Mouse (Mus musculus) intestine, postnatal 0 days (tissue): ENCODE results near the gene Cul3. TPM values are rescaled to one million over a fixed set of nuclear protein-coding genes. Genes with fewer than 3 reads are reported as not detected.

Experiments used
- ATAC-seq: fragments of 200-750 bp; cut with Nextera tagmentation; 2 replicates; pipeline ENCODE4 v1.8.0; 2017; ENCODE audit warnings: mild to moderate bottlenecking, moderate TSS enrichment, moderate library complexity
- H3K27ac ChIP-seq: fragments of 300-500 bp; sonication (generic); 2 replicates; pipeline ENCODE4 v1.5.1; 2014; ENCODE audit warnings: mild to moderate bottlenecking, low read depth, low read length, moderate library complexity
- H3K27me3 ChIP-seq: fragments of 300-500 bp; sonication (generic); replicated peaks from 2 replicates; pipeline ENCODE4 v1.6.1; 2014; ENCODE audit warnings: low read length, mixed read lengths; ENCODE audit not compliant: control insufficient read depth, insufficient read depth
- H3K36me3 ChIP-seq: fragments of 300-500 bp; sonication (generic); 2 replicates; pipeline ENCODE4 v1.6.1; 2014; ENCODE audit warnings: mild to moderate bottlenecking, moderate library complexity; ENCODE audit not compliant: control insufficient read depth, insufficient read depth
- H3K4me1 ChIP-seq: fragments of 300-500 bp; sonication (generic); replicated peaks from 2 replicates; pipeline ENCODE4 v1.6.1; 2014; ENCODE audit warnings: antibody characterized with exemption, low read length, mixed read lengths; ENCODE audit not compliant: control insufficient read depth, insufficient read depth
- H3K4me2 ChIP-seq: fragments of 300-500 bp; sonication (generic); replicated peaks from 2 replicates; pipeline ENCODE4 v1.6.1; 2014; ENCODE audit warnings: low read depth, mild to moderate bottlenecking, moderate library complexity
- H3K4me3 ChIP-seq: fragments of 300-500 bp; sonication (generic); 2 replicates; pipeline ENCODE4 v1.5.1; 2014; ENCODE audit warnings: low read depth, low read length
- H3K9ac ChIP-seq: fragments of 300-500 bp; sonication (generic); 2 replicates; pipeline ENCODE4 v1.6.1; 2014; ENCODE audit warnings: mild to moderate bottlenecking, low read depth, low read length
- H3K9me3 ChIP-seq: fragments of 300-500 bp; sonication (generic); 2 replicates; pipeline ENCODE4 v1.6.1; 2016; ENCODE audit warnings: mixed run types; ENCODE audit not compliant: control insufficient read depth
- CTCF ChIP-seq: sonication (generic); IDR thresholded peaks from 2 replicates; pipeline ENCODE4 v1.5.1; 2016; ENCODE audit warnings: low read depth, mild to moderate bottlenecking, control low read depth, antibody characterized with exemption, moderate library complexity
- WGBS: fragments of 180-500 bp; shearing (Covaris S2); extraction: QIAGEN DNeasy Blood & Tissue Kit; methylation state at CpG from one replicate; pipeline ENCODE4 v1.1.7; 2014; 5-methylcytosine and 5-hydroxymethylcytosine counted together
- polyA plus RNA-seq: library from polyadenylated mRNA; unstranded; fragments of >200 nt; fragmentation: Nextera tagmentation; extraction: Ambion mirVana; gene quantifications from 2 replicates; pipeline ENCODE4 v1.2.1, GENCODE M21; 2015

The Cul3 gene
- polyA plus RNA-seq, 1 experiment from 2014 or later, result 31.8 TPM

DNA sequence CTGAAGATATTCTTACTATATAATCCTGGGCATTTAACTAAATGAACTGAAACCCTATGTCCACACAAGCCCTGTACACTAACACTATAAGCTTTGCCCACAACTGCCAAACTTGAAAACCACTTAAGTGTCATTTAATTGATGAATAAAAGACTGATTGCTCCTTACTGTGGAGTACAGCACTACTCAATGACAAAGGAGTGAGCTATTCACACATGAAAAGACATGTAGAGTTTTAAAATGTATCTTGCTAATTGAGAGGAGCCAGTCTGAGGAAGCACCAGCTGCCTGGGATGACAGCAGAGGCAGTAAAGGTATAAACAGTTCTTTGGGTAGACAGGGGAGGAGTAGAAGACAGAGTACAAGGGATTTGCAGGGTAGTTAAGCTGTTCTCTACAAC, 87.0 kb downstream of the Cul3 start:
- H3K4me1 ChIP-seq, result no peaks in the 10 kb centered on the region
- H3K9ac ChIP-seq, result no peak overlapping the region
- no peak overlapping the region for H3K4me3 ChIP-seq
- no peak overlapping the region for H3K4me2 ChIP-seq
- no peaks in the 10 kb centered on the region for H3K36me3 ChIP-seq
- no peak for TF ChIP-seq CTCF
- no peak overlapping the region for H3K27ac ChIP-seq
- no peaks in the 10 kb centered on the region for H3K27me3 ChIP-seq
- no peak for ATAC-seq
- H3K9me3 ChIP-seq, result no peaks in the 10 kb centered on the region

GRCm38 (mm10) chr1:80250247-80250646, 90.0 kb downstream of the Cul3 start:
- no peaks in the 10 kb centered on the region for H3K4me1 ChIP-seq
- 70% methylated on average over 5 of the region's 5 CpGs for WGBS
- no peaks in the 10 kb centered on the region for H3K9me3 ChIP-seq
- H3K9ac ChIP-seq, result no peak overlapping the region
- no peaks in the 10 kb centered on the region for H3K36me3 ChIP-seq
- ATAC-seq, result no peak
- H3K4me3 ChIP-seq, result no peak overlapping the region
- H3K27ac ChIP-seq, result no peak overlapping the region
- no peak for TF ChIP-seq CTCF
- no peaks in the 10 kb centered on the region for H3K27me3 ChIP-seq
- no peak overlapping the region for H3K4me2 ChIP-seq

- no peak overlapping the region for H3K4me3 ChIP-seq
- H3K9me3 ChIP-seq, result no peaks in the 10 kb centered on the region
- no peak for ATAC-seq
- no peak overlapping the region for H3K9ac ChIP-seq
- no peaks in the 10 kb centered on the region for H3K36me3 ChIP-seq
- no peak overlapping the region for H3K27ac ChIP-seq
- TF ChIP-seq CTCF, result no peak
- H3K27me3 ChIP-seq, result no peaks in the 10 kb centered on the region
- no peaks in the 10 kb centered on the region for H3K4me1 ChIP-seq
- no peak overlapping the region for H3K4me2 ChIP-seq
Observed at GRCm38 (mm10) chr1:80247131-80247530, 93.1 kb downstream of the Cul3 start.

- Histone ChIP-seq H3K4me3 (no peak overlapping the region), H3K4me1 (no peaks in the 10 kb centered on the region), H3K9me3 (no peaks in the 10 kb centered on the region), H3K27ac (no peak overlapping the region), H3K4me2 (no peak overlapping the region), H3K27me3 (no peaks in the 10 kb centered on the region), H3K36me3 (no peaks in the 10 kb centered on the region), H3K9ac (no peak overlapping the region)
- no peak for ATAC-seq
- peak; percentile 36; the same call in 1 of the 2 replicates for TF ChIP-seq CTCF
- WGBS, result 58% methylated on average over 3 of the region's 3 CpGs
Observed at GRCm38 (mm10) chr1:80244123-80244522, 96.2 kb downstream of the Cul3 start.

- Histone ChIP-seq H3K4me3 (no peak overlapping the region), H3K9ac (no peak overlapping the region), H3K27me3 (no peaks in the 10 kb centered on the region), H3K9me3 (no peaks in the 10 kb centered on the region), H3K4me1 (no peaks in the 10 kb centered on the region), H3K36me3 (no peaks in the 10 kb centered on the region), H3K4me2 (no peak overlapping the region), H3K27ac (no peak overlapping the region)
- no peak for ATAC-seq
- no peak for TF ChIP-seq CTCF
- WGBS, result 89% methylated on average over 6 of the region's 6 CpGs
Observed at GRCm38 (mm10) chr1:80241579-80241978, 98.7 kb downstream of the Cul3 start.

GRCm38 (mm10) chr1:80240017-80240660, 100.1 kb downstream of the Cul3 start:
- no peak overlapping the region for H3K4me2 ChIP-seq
- no peaks in the 10 kb centered on the region for H3K36me3 ChIP-seq
- no peak for TF ChIP-seq CTCF
- H3K9ac ChIP-seq, result no peak overlapping the region
- H3K4me3 ChIP-seq, result no peak overlapping the region
- no peak overlapping the region for H3K27ac ChIP-seq
- ATAC-seq, result no peak
- H3K4me1 ChIP-seq, result no peaks in the 10 kb centered on the region
- H3K27me3 ChIP-seq, result no peaks in the 10 kb centered on the region
- 56% methylated on average over 12 of the region's 12 CpGs for WGBS
- no peaks in the 10 kb centered on the region for H3K9me3 ChIP-seq

GRCm38 (mm10) chr1:80239481-80239880, 100.8 kb downstream of the Cul3 start:
- Histone ChIP-seq H3K27ac (no peak overlapping the region), H3K36me3 (no peaks in the 10 kb centered on the region), H3K4me1 (no peaks in the 10 kb centered on the region), H3K9me3 (no peaks in the 10 kb centered on the region), H3K4me2 (no peak overlapping the region), H3K9ac (no peak overlapping the region), H3K4me3 (no peak overlapping the region), H3K27me3 (no peaks in the 10 kb centered on the region)
- WGBS, result 75% methylated on average over 11 of the region's 11 CpGs
- no peak for TF ChIP-seq CTCF
- no peak for ATAC-seq
